Mouse (Mus musculus): ENCODE measurements at regions not wholly inside any gene's neighbourhood (a gene's known extent, or its start where the extent isn't known, plus 50 kb on each side); places are given as distances from the start of the nearest gene placed in this dataset.

DNA sequence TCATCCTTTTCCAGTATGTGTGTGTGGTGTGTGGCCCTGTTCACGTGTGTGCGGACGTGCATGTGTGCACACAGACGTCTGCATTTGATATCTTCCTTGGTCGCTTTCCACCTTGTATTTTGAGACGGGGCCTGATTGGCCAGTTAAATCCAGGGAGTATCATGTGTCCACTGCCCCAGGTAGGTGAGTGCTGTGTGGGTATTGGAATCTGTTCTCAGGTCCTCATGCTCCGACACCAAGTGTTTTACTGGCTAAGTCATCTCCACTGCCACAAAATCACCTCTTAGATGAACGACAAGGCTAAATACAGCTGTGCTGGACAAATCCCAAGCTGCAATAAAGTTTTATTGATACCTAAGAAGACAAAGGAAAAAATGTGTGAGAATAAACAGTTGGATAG lies 537.0 kb downstream of the Etnk1 start:
- 77% methylated on average over 8 of the region's 8 CpGs for WGBS

DNA sequence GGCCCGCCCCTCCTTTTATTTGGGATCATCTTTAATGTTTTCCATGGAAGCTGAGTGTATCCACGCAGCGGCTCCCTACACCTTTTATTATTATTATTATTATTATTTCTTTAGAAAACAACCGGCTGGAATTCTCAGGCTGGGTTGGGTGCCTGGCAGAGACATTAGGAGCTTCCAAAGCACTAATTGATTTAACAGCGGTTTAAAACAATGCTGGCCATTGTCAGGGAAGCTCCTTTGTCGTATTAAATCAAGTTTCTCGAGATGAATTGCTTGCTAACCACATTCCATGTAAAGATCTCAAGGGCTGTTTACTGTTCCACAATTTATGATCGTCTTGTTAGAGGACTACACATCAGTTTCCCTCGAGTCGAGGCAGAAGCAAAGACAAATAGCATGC lies 539.4 kb downstream of the Etnk1 start:
- H3K4me3 ChIP-seq (ENCODE audit: low read depth, low read length), result no peak overlapping the region
- H3K27me3 ChIP-seq (ENCODE audit: control insufficient read depth, insufficient read depth, low read length), result no peaks in the 10 kb centered on the region
- no peak overlapping the region for H3K9ac ChIP-seq (replicated peaks; ENCODE audit: low read length)
- 59% methylated on average over 10 of the region's 10 CpGs for WGBS
- no peak for ATAC-seq (replicated peaks; ENCODE audit: insufficient number of reproducible peaks, low FRiP score, low TSS enrichment, low read depth)
- no peak for DNase-seq (ENCODE audit: low spot score)
- H3K9me3 ChIP-seq (replicated peaks; ENCODE audit: control insufficient read depth, low read length), result no peaks in the 10 kb centered on the region
- no peaks in the 10 kb centered on the region for H3K4me1 ChIP-seq (ENCODE audit: control insufficient read depth, insufficient read depth, low read length)
- H3K36me3 ChIP-seq (replicated peaks; ENCODE audit: control insufficient read depth, insufficient read depth, low read depth, low read length), result no peaks in the 10 kb centered on the region
- H3K4me2 ChIP-seq (ENCODE audit: low read depth, low read length), result no peak overlapping the region
- H3K27ac ChIP-seq (replicated peaks; ENCODE audit: low read depth, low read length), result no peak overlapping the region

More for the DNA sequence above, 537.0 kb downstream of the Etnk1 start:
- DNase-seq (ENCODE audit: low spot score) (no peak), ATAC-seq (replicated peaks; ENCODE audit: insufficient number of reproducible peaks, low FRiP score, low TSS enrichment, low read depth) (no peak)
- Histone ChIP-seq H3K4me3 (ENCODE audit: low read depth, low read length) (no peak overlapping the region), H3K4me1 (ENCODE audit: control insufficient read depth, insufficient read depth, low read length) (no peaks in the 10 kb centered on the region), H3K27ac (replicated peaks; ENCODE audit: low read depth, low read length) (no peak overlapping the region), H3K27me3 (ENCODE audit: control insufficient read depth, insufficient read depth, low read length) (no peaks in the 10 kb centered on the region), H3K9ac (replicated peaks; ENCODE audit: low read length) (no peak overlapping the region), H3K4me2 (ENCODE audit: low read depth, low read length) (no peak overlapping the region), H3K36me3 (replicated peaks; ENCODE audit: control insufficient read depth, insufficient read depth, low read depth, low read length) (no peaks in the 10 kb centered on the region), H3K9me3 (replicated peaks; ENCODE audit: control insufficient read depth, low read length) (no peaks in the 10 kb centered on the region)

DNA sequence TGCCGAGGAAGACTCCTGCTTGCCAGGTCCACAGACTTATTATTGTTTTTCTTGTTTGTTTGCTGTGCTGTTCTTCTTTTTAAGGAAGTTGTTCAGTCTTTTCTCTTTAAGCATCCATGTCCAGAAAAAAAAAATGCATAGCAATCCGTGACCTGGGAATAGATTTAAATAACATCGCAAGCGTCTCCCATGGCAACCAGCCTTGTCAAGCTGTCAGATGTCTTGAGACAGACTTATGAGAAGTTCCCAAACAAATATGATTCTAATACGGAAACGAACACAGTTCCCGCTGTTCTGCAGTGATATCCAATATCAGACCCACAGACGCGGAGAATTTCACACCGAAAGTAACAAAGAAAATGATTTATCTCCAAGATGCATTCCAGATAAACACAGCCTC lies 547.4 kb downstream of the Etnk1 start:
- WGBS, result 85% methylated on average over 10 of the region's 10 CpGs
- ATAC-seq (replicated peaks; ENCODE audit: insufficient number of reproducible peaks, low FRiP score, low TSS enrichment, low read depth) (no peak), DNase-seq (ENCODE audit: low spot score) (no peak)
- no peaks in the 10 kb centered on the region for H3K9me3 ChIP-seq (replicated peaks; ENCODE audit: control insufficient read depth, low read length)
- H3K4me1 ChIP-seq (ENCODE audit: control insufficient read depth, insufficient read depth, low read length), result no peaks in the 10 kb centered on the region
- H3K36me3 ChIP-seq (replicated peaks; ENCODE audit: control insufficient read depth, insufficient read depth, low read depth, low read length), result no peaks in the 10 kb centered on the region
- no peak overlapping the region for H3K27ac ChIP-seq (replicated peaks; ENCODE audit: low read depth, low read length)
- H3K4me2 ChIP-seq (ENCODE audit: low read depth, low read length), result no peak overlapping the region
- no peak overlapping the region for H3K9ac ChIP-seq (replicated peaks; ENCODE audit: low read length)
- no peak overlapping the region for H3K4me3 ChIP-seq (ENCODE audit: low read depth, low read length)
- no peaks in the 10 kb centered on the region for H3K27me3 ChIP-seq (ENCODE audit: control insufficient read depth, insufficient read depth, low read length)

DNA sequence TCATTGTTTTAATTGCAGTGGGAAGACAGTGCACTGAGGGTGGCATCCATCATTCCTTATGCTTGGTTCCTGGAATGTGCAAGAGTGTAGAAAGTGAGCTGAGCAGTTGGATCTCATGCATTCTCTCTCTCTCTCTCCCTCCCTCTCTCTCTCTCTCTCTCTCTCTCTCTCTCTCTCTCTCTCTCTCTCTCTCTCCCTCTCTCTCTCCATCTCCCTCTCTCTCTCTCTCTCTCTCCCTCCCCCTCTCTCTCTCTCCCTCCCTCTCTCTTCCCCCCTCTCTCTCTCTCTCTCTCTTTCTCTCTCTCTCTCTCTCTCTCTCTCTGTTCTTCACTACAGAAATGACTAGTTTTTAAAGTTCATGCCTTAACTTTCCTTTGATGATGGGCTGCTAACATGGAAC lies 583.1 kb downstream of the Etnk1 start:
- no peak overlapping the region for H3K4me3 ChIP-seq (ENCODE audit: low read depth, low read length)
- H3K36me3 ChIP-seq (replicated peaks; ENCODE audit: control insufficient read depth, insufficient read depth, low read depth, low read length), result no peaks in the 10 kb centered on the region
- H3K4me1 ChIP-seq (ENCODE audit: control insufficient read depth, insufficient read depth, low read length), result no peaks in the 10 kb centered on the region
- H3K9me3 ChIP-seq (replicated peaks; ENCODE audit: control insufficient read depth, low read length), result no peaks in the 10 kb centered on the region
- no peaks in the 10 kb centered on the region for H3K27me3 ChIP-seq (ENCODE audit: control insufficient read depth, insufficient read depth, low read length)
- no peak for DNase-seq (ENCODE audit: low spot score)
- no peak for ATAC-seq (replicated peaks; ENCODE audit: insufficient number of reproducible peaks, low FRiP score, low TSS enrichment, low read depth)
- no peak overlapping the region for H3K9ac ChIP-seq (replicated peaks; ENCODE audit: low read length)
- no peak overlapping the region for H3K27ac ChIP-seq (replicated peaks; ENCODE audit: low read depth, low read length)
- no peak overlapping the region for H3K4me2 ChIP-seq (ENCODE audit: low read depth, low read length)

DNA sequence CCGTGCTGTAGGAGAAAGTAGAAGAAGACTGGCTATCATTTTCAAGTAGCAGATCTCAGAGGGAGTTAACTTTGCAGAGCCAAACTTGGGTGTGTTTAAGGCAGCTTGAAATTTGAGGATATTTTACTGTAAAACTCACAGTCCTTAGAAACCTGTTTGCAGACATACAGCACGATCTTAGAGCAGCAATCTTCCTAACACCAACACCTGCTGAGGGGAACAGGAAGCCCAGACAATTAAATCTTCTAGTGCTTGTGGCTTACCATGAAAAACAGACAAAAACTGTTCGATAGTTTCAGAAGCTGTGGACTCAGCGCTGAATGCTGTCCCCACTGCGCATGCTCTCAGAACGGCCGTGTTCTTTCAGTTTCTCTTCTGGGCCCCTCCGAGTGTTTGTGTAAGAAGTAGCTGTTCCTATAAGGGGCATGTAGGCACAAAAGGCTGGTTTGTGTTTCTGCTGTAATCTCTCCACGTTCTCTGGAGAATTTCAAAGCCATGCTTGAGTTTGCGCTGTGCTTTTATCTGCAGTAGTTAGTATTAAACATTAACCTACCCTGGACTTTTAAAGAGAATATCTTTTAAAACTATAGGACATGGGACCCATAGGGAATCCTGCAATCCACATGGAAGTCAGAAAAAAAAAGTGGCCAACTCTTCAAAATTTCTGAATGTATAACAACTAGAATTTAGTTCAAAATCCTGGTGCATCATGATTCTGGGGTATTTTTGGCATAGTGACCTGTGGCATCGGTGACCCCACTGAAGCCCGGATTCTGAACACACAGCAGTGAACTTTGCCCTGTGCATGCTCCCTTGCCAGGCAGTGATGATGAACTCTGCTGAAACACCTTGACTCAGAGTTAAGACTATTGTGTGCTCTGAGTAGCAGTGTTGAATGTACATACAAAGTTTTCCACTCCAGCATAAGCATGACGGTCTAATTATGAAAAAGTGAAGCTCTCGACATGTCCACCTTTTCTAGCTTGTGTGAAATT lies 584.4 kb downstream of the Etnk1 start:
- Histone ChIP-seq H3K27me3 (ENCODE audit: control insufficient read depth, insufficient read depth, low read length) (no peaks in the 10 kb centered on the region), H3K4me1 (ENCODE audit: control insufficient read depth, insufficient read depth, low read length) (no peaks in the 10 kb centered on the region), H3K4me2 (ENCODE audit: low read depth, low read length) (no peak overlapping the region), H3K36me3 (replicated peaks; ENCODE audit: control insufficient read depth, insufficient read depth, low read depth, low read length) (no peaks in the 10 kb centered on the region), H3K4me3 (ENCODE audit: low read depth, low read length) (no peak overlapping the region), H3K27ac (replicated peaks; ENCODE audit: low read depth, low read length) (no peak overlapping the region), H3K9ac (replicated peaks; ENCODE audit: low read length) (no peak overlapping the region), H3K9me3 (replicated peaks; ENCODE audit: control insufficient read depth, low read length) (no peaks in the 10 kb centered on the region)
- DNase-seq (ENCODE audit: low spot score) (no peak), ATAC-seq (replicated peaks; ENCODE audit: insufficient number of reproducible peaks, low FRiP score, low TSS enrichment, low read depth) (no peak)
- 77% methylated on average over 14 of the region's 14 CpGs for WGBS

DNA sequence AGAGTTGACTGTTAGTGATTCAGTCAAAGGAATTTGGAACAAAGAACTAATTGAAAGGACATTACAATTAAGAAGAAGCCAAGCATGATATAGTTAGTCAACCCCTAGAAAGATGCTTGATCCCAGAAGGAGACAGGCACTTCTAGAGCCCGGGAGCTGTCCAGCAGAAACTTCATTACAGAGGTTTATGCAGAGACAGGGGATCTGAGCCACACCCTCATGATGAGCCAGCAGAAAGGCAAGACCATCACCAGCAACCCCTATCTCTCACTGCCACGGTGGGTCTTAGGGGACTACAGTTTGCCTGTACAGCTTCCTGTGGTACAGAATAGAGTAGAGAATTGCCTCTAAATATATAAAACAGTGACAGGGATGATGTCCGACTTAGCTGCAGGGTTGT lies 590.4 kb downstream of the Etnk1 start:
- H3K4me1 ChIP-seq (ENCODE audit: control insufficient read depth, insufficient read depth, low read length), result no peaks in the 10 kb centered on the region
- no peak overlapping the region for H3K4me2 ChIP-seq (ENCODE audit: low read depth, low read length)
- H3K9me3 ChIP-seq (replicated peaks; ENCODE audit: control insufficient read depth, low read length), result no peaks in the 10 kb centered on the region
- no peak overlapping the region for H3K9ac ChIP-seq (replicated peaks; ENCODE audit: low read length)
- ATAC-seq (replicated peaks; ENCODE audit: insufficient number of reproducible peaks, low FRiP score, low TSS enrichment, low read depth) (no peak), DNase-seq (ENCODE audit: low spot score) (no peak)
- H3K27ac ChIP-seq (replicated peaks; ENCODE audit: low read depth, low read length), result no peak overlapping the region
- H3K4me3 ChIP-seq (ENCODE audit: low read depth, low read length), result no peak overlapping the region
- H3K36me3 ChIP-seq (replicated peaks; ENCODE audit: control insufficient read depth, insufficient read depth, low read depth, low read length), result no peaks in the 10 kb centered on the region
- WGBS, result 75% methylated on average over 3 of the region's 3 CpGs
- H3K27me3 ChIP-seq (ENCODE audit: control insufficient read depth, insufficient read depth, low read length), result no peaks in the 10 kb centered on the region

DNA sequence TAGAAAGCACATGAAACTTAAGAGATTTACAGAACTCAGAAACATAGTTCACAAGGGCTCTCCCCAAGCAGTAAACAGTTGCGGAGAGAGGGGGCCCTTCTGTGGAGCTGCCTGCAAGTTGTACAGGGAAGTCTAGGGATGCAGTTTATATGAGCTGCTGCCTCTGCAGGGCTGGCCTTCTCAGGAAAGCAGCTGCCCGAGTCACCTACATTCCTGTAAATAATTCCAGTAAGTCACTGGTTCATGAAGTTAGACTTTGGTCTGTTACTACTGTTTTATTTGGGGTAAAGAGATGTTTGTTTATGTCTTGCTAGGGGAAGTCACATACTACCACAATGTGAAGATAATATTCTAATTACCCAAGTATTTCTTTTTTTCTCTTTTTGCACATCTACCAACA lies 601.1 kb downstream of the Etnk1 start:
- Histone ChIP-seq H3K4me1 (ENCODE audit: control insufficient read depth, insufficient read depth, low read length) (no peaks in the 10 kb centered on the region), H3K9ac (replicated peaks; ENCODE audit: low read length) (no peak overlapping the region), H3K4me3 (ENCODE audit: low read depth, low read length) (no peak overlapping the region), H3K27ac (replicated peaks; ENCODE audit: low read depth, low read length) (no peak overlapping the region), H3K36me3 (replicated peaks; ENCODE audit: control insufficient read depth, insufficient read depth, low read depth, low read length) (no peaks in the 10 kb centered on the region), H3K27me3 (ENCODE audit: control insufficient read depth, insufficient read depth, low read length) (no peaks in the 10 kb centered on the region), H3K4me2 (ENCODE audit: low read depth, low read length) (no peak overlapping the region), H3K9me3 (replicated peaks; ENCODE audit: control insufficient read depth, low read length) (no peaks in the 10 kb centered on the region)
- DNase-seq (ENCODE audit: low spot score) (no peak), ATAC-seq (replicated peaks; ENCODE audit: insufficient number of reproducible peaks, low FRiP score, low TSS enrichment, low read depth) (no peak)
- 73% methylated on average over 2 of the region's 2 CpGs for WGBS

Data from embryonic facial prominence, embryonic 11.5 days (tissue).